Mouse (Mus musculus): ENCODE measurements around the gene Bcl11a. TPM values are rescaled to one million over a fixed set of nuclear protein-coding genes. Genes with fewer than 3 reads are reported as not detected.

Gene Bcl11a
- polyA plus RNA-seq, 1 experiment: 6.5 TPM

DNA sequence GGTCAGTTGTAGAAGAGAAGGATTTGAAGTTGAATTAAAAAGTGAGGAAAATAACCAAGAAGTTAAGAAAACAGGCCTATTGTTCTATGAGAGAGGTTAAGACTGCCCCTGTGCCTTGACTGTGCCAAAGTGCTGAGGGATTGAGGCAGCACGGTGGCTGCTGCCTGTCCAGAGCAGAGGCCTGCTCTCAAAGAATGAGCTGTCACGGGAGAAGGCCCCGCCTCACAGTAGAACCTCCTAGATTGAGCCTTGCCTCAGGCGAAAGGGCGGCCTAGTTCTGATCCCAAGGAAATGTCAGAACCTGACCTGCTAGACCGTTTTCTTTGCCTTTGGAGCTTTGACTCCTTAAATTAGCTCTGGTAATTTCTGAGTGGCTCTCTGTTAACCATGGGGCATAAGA, 69.8 kb downstream of the Bcl11a start:
- TF ChIP-seq POLR2A (IDR thresholded peaks at IDR 0.05; ENCODE audit: control insufficient read depth, low read depth, low read length) (no peak), CTCF (IDR thresholded peaks at IDR 0.05; ENCODE audit: control insufficient read depth, insufficient read depth, insufficient replicate concordance, low read depth, low read length) (no peak)
- Histone ChIP-seq H3K27me3 (ENCODE audit: control insufficient read depth, insufficient read depth, low read length) (no peaks in the 10 kb centered on the region), H3K36me3 (ENCODE audit: control insufficient read depth, insufficient read depth, low read length) (no peaks in the 10 kb centered on the region), H3K27ac (ENCODE audit: control insufficient read depth, insufficient read depth, low read depth, low read length) (no peak overlapping the region), H3K4me3 (ENCODE audit: control insufficient read depth, low read depth, low read length) (no peak overlapping the region), H3K4me1 (ENCODE audit: control insufficient read depth, insufficient read depth, low read length) (no peaks in the 10 kb centered on the region)

DNA sequence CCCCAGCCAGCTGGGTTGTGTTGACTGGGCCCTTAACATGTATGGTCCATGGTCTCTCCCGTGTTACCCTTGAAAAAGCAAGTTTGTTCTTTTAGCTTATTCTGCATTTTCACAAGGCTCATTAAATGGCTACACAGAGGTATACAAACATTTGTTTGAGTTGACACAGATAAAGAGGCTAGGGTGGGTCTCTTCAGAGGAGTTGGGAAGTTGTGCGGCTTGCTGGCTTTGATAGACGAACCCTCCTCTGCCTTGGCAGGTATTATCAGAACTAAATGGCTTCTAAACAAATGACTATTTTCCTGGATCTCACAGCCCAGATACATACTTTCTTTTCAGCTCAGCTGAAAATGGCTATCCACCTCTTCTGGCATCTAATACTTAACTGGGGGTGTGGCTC, 70.7 kb downstream of the Bcl11a start:
- no peaks in the 10 kb centered on the region for H3K27me3 ChIP-seq (ENCODE audit: control insufficient read depth, insufficient read depth, low read length)

GRCm38 (mm10) chr11:24149462-24150220, 71.8 kb downstream of the Bcl11a start:
- Histone ChIP-seq H3K4me3 (ENCODE audit: control insufficient read depth, low read depth, low read length) (no peak overlapping the region), H3K27me3 (ENCODE audit: control insufficient read depth, insufficient read depth, low read length) (no peaks in the 10 kb centered on the region), H3K4me1 (ENCODE audit: control insufficient read depth, insufficient read depth, low read length) (no peaks in the 10 kb centered on the region), H3K36me3 (ENCODE audit: control insufficient read depth, insufficient read depth, low read length) (no peaks in the 10 kb centered on the region), H3K27ac (ENCODE audit: control insufficient read depth, insufficient read depth, low read depth, low read length) (no peak overlapping the region)
- TF ChIP-seq CTCF (IDR thresholded peaks at IDR 0.05; ENCODE audit: control insufficient read depth, insufficient read depth, insufficient replicate concordance, low read depth, low read length) (no peak), POLR2A (IDR thresholded peaks at IDR 0.05; ENCODE audit: control insufficient read depth, low read depth, low read length) (no peak)

More for the DNA sequence above, 70.7 kb downstream of the Bcl11a start:
- TF ChIP-seq CTCF (IDR thresholded peaks at IDR 0.05; ENCODE audit: control insufficient read depth, insufficient read depth, insufficient replicate concordance, low read depth, low read length): no peak
- TF ChIP-seq POLR2A (IDR thresholded peaks at IDR 0.05; ENCODE audit: control insufficient read depth, low read depth, low read length): no peak
- Histone ChIP-seq H3K4me3 (ENCODE audit: control insufficient read depth, low read depth, low read length) (no peak overlapping the region), H3K4me1 (ENCODE audit: control insufficient read depth, insufficient read depth, low read length) (no peaks in the 10 kb centered on the region), H3K27ac (ENCODE audit: control insufficient read depth, insufficient read depth, low read depth, low read length) (no peak overlapping the region), H3K36me3 (ENCODE audit: control insufficient read depth, insufficient read depth, low read length) (no peaks in the 10 kb centered on the region)

DNA sequence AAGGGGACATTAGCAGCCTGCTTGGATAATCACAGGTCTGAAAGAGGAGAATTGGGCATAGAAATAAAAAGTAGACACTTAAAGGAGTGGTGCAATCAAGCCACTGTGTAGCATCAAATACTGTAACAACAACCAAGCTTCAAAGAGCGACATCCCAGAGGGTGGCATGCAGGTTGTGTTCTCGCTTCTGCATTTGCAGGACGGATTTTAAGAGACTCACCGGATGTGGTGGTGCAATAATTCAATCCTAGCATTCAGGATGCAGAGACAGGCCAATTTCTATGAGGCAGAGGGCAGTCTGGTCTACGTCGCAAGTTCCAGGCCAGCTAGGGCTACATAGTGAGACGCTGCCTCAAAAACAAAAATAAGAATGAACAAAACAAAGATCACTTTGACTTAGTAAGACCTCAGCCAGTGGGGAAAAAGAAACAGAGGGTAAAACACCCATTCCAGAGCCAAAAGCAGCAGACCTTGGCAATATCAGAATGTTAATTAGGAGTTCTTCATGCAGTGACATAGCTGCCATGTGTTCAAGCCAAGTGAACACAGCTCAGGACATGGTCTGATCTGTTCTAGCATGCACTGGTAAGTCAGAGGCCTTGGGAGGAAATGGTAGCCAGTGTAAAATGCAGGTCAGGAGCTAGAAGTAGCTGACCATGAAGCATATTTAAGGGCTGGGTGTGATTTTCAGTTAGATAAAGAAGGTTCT, 74.4 kb downstream of the Bcl11a start:
- H3K27ac ChIP-seq (ENCODE audit: control insufficient read depth, insufficient read depth, low read depth, low read length): no peak overlapping the region
- no peaks in the 10 kb centered on the region for H3K4me1 ChIP-seq (ENCODE audit: control insufficient read depth, insufficient read depth, low read length)
- TF ChIP-seq POLR2A (IDR thresholded peaks at IDR 0.05; ENCODE audit: control insufficient read depth, low read depth, low read length) (no peak), CTCF (IDR thresholded peaks at IDR 0.05; ENCODE audit: control insufficient read depth, insufficient read depth, insufficient replicate concordance, low read depth, low read length) (no peak)
- H3K27me3 ChIP-seq (ENCODE audit: control insufficient read depth, insufficient read depth, low read length): no peaks in the 10 kb centered on the region
- H3K4me3 ChIP-seq (ENCODE audit: control insufficient read depth, low read depth, low read length): no peak overlapping the region
- H3K36me3 ChIP-seq (ENCODE audit: control insufficient read depth, insufficient read depth, low read length): no peaks in the 10 kb centered on the region

GRCm38 (mm10) chr11:24153049-24153448, 75.2 kb downstream of the Bcl11a start:
- no peak overlapping the region for H3K27ac ChIP-seq (ENCODE audit: control insufficient read depth, insufficient read depth, low read depth, low read length)
- TF ChIP-seq CTCF (IDR thresholded peaks at IDR 0.05; ENCODE audit: control insufficient read depth, insufficient read depth, insufficient replicate concordance, low read depth, low read length) (no peak), POLR2A (IDR thresholded peaks at IDR 0.05; ENCODE audit: control insufficient read depth, low read depth, low read length) (no peak)
- no peaks in the 10 kb centered on the region for H3K4me1 ChIP-seq (ENCODE audit: control insufficient read depth, insufficient read depth, low read length)

GRCm38 (mm10) chr11:24158026-24158425, 80.2 kb downstream of the Bcl11a start:
- TF ChIP-seq POLR2A (IDR thresholded peaks at IDR 0.05; ENCODE audit: control insufficient read depth, low read depth, low read length): no peak
- no peak for TF ChIP-seq CTCF (IDR thresholded peaks at IDR 0.05; ENCODE audit: control insufficient read depth, insufficient read depth, insufficient replicate concordance, low read depth, low read length)
- H3K36me3 ChIP-seq (ENCODE audit: control insufficient read depth, insufficient read depth, low read length): no peaks in the 10 kb centered on the region
- no peak overlapping the region for H3K4me3 ChIP-seq (ENCODE audit: control insufficient read depth, low read depth, low read length)
- no peak overlapping the region for H3K27ac ChIP-seq (ENCODE audit: control insufficient read depth, insufficient read depth, low read depth, low read length)
- no peaks in the 10 kb centered on the region for H3K27me3 ChIP-seq (ENCODE audit: control insufficient read depth, insufficient read depth, low read length)
- no peaks in the 10 kb centered on the region for H3K4me1 ChIP-seq (ENCODE audit: control insufficient read depth, insufficient read depth, low read length)

More at GRCm38 (mm10) chr11:24153049-24153448, 75.2 kb downstream of the Bcl11a start:
- Histone ChIP-seq H3K27me3 (ENCODE audit: control insufficient read depth, insufficient read depth, low read length) (no peaks in the 10 kb centered on the region), H3K4me3 (ENCODE audit: control insufficient read depth, low read depth, low read length) (no peak overlapping the region), H3K36me3 (ENCODE audit: control insufficient read depth, insufficient read depth, low read length) (no peaks in the 10 kb centered on the region)

GRCm38 (mm10) chr11:24159656-24160055, 81.8 kb downstream of the Bcl11a start:
- TF ChIP-seq CTCF (IDR thresholded peaks at IDR 0.05; ENCODE audit: control insufficient read depth, insufficient read depth, insufficient replicate concordance, low read depth, low read length) (no peak), POLR2A (IDR thresholded peaks at IDR 0.05; ENCODE audit: control insufficient read depth, low read depth, low read length) (no peak)
- Histone ChIP-seq H3K27ac (ENCODE audit: control insufficient read depth, insufficient read depth, low read depth, low read length) (no peak overlapping the region), H3K4me3 (ENCODE audit: control insufficient read depth, low read depth, low read length) (no peak overlapping the region), H3K36me3 (ENCODE audit: control insufficient read depth, insufficient read depth, low read length) (no peaks in the 10 kb centered on the region), H3K4me1 (ENCODE audit: control insufficient read depth, insufficient read depth, low read length) (no peaks in the 10 kb centered on the region; the same call in 1 of the 2 replicates), H3K27me3 (ENCODE audit: control insufficient read depth, insufficient read depth, low read length) (no peaks in the 10 kb centered on the region)
